Mouse (Mus musculus) heart, adult 2 months (tissue): ENCODE data around the gene Smad6.

ENCODE experiments used
- CTCF ChIP-seq: fragments of 200-600 bp; IDR thresholded peaks from 2 replicates; pipeline ENCODE4 v1.8.1; 2022; ENCODE audit warnings: antibody characterized with exemption, mild to moderate bottlenecking, moderate library complexity
- EP300 ChIP-seq: fragments of 200-500 bp; IDR thresholded peaks from 2 replicates; pipeline ENCODE4 v1.6.1; 2011; ENCODE audit warnings: low read depth, low read length, control low read depth; ENCODE audit not compliant: insufficient read depth
- POLR2A ChIP-seq: fragments of 200-500 bp; IDR thresholded peaks from 2 replicates; pipeline ENCODE4 v1.6.1; 2011; ENCODE audit warnings: mild to moderate bottlenecking, low read depth, low read length, control low read depth; ENCODE audit not compliant: insufficient read depth

GRCm38 (mm10) chr9:63982937-63983632 is 38.8 kb downstream of the Smad6 start:
- peak; percentile 66 for TF ChIP-seq CTCF
- no peak for TF ChIP-seq EP300
- TF ChIP-seq POLR2A = no peak
